Mouse (Mus musculus) layer of hippocampus, adult 9-11 months (tissue): Measurements from ENCODE around the gene Ttll11.

Experiments used
- DNase-seq: peaks from one replicate; pipeline ENCODE4 v3.0.0; 2022

Ttll11 gene

GRCm38 (mm10) chr2:35849632-35850230 lies 130.0 kb downstream of the Ttll11 start:
- no peak for DNase-seq

- peak; percentile 58 for DNase-seq
Observed at GRCm38 (mm10) chr2:35845611-35846504, 133.9 kb downstream of the Ttll11 start.

- no peak for DNase-seq
Observed at GRCm38 (mm10) chr2:35843896-35844690, 135.6 kb downstream of the Ttll11 start.

DNA sequence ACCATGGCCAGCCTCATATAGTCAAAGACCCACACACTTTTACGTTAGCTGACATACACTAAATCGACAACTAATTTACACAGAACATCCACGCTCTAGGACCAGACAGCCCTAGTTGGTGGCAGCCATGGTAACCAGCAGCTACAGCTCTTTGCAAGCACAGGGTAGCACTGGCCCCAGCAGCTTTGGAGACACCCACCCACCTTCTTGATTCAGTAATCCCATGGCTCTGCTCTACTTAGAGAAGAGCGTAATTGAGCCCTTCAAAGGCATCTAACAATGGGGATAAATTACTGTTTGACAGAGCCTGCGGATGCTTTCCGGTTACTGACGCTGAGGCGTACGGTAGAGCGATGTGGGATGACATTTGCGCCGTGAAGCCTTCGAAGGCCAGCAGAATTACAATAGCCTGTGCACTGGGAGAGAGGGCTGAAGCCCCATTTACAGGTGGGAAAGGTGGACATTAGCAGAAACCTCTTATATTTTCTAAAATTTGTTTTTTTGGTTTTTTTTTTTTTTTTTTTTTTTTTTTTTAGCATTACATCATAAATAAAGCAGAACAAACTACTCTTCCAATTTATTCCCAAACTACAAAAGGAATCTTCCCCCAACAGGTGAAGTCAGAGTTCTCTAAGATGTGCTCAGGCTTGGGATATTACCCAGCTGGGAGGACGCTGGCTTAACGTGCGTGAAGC lies 136.8 kb downstream of the Ttll11 start:
- DNase-seq, result peak; percentile 57

DNA sequence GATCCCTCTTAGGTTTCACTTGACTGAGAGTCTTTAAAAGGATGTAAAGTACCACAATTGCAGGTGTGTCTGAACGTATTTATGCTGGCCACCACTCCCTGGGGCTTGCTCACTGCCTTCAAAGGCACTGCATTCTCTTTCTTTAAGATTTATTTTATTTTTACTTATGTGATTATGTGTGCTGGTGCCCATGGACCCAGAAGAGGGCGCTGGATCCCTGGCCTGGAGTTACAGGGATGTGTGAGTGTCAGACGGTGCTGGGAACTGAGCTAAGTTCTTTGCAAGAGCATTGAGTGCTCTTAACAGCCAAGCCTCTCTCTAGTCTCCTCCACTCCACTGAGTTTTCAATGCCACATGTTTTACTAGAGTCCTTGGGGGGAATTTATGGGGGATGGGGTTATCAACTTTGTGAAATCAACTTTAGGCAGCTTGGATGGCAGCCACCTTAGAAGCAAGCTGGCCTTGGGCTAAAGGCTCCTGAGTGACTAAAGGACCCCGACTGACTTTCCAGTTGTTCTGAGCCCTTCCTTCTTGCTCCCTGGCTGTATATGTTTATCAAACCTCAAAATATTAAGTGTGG lies 137.8 kb downstream of the Ttll11 start:
- DNase-seq, result no peak

DNA sequence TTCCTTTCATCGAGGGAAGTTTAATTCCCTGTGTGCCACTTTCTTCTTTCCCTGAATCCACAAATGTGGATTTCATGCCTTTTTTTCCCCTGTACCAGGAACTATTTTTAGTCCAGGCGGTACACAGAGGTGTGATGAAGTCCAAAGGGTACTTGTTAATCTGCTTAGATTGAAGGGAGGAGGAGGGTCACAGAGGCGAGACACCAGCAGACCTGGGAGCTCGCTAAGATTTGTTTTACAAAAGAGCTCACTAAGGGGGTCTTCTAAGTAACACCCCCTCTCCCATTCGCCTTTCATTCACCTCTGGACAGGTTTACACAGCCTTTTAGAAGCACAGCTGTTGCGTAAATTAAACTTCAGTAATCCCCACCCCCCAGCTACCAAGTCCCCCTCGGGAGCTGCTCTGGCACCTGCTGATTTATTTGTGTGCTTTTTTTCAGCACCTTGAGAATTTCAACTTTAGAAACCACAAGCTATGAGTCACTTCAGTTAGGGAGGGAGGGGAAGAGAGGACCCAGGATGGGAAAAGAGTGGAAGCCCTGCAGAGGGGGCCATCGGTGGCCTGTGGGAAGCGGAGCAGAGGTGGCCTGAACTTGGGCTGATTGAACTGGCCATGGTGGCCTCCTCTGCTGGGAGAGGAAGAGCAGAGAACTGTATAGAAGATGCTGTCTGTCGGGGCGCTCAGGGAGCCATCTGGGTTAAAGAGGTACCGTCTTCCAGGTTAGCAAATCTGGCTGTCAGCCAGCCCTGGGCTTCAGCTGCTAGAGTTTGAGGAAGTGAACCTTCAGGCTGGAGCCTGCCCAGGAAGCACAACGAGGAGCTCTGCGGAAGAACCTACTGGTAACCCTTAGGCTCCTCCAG lies 138.5 kb downstream of the Ttll11 start:
- no peak for DNase-seq

DNA sequence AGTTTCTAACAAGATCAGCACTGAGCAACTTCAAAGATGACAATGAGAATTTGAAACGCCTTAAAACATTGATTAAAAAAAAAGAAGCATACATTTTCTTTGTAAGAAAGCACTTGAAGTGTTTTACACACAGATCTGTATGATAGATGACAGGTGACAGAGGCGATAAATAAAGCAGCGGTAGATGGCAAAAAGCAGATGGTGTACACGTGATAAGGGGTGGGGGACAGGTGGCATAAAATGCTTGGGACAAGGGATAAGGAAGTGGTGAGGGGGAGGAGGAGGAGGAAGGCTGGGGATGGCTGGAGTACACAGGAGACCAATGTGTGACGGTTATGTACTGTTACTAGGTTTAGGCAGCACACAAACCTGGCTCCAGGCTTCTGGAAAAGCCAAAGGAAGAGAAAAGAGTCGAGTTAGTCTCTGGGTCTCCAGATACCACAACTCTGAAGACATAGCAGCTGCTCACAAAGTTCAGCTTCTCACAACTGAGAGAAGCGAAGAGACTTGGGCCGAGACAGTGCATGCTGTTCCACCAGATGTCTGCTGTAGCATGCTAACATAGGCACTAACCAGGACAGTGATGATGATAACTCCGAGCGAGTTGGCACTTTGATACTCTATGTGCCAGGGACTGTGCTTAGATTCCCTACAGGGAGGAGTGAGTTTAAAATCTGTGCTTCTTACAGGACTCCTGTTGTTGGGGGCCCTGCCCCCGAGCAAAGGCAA lies 140.8 kb downstream of the Ttll11 start:
- DNase-seq, result no peak

DNA sequence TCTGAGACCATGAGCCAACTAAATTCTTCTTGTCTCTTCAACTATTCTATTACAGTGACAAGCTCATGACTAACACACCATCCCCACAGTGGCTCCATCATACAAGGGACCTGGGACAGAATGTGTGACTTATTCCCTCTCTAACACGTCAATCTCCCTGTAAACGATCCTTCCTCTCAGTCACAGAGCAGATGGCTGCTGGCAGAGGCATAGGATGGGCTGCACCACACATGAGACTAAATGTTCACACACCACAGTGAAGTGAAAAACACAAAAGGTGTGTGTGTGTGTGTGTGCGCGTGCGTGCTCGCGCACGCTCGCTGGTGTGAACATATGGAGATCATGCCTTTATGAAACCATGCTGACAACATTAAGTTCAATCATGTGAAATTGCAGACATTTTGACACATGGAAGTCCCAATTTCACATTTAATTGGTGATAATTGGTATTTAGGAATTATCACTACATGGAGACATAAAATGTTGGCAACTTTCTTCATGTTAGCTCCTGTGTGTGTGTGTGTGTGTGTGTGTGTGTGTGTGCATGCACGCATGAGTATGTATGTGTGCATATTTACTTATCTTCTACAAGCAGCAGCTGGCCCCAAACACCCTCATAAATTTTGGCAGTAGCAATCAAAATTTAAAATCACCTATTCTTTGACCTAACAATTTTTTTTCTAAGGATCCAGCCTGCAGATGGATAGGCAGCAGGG lies 145.4 kb downstream of the Ttll11 start:
- no peak for DNase-seq

- no peak for DNase-seq
Observed at GRCm38 (mm10) chr2:35833546-35833945, 146.2 kb downstream of the Ttll11 start.

DNA sequence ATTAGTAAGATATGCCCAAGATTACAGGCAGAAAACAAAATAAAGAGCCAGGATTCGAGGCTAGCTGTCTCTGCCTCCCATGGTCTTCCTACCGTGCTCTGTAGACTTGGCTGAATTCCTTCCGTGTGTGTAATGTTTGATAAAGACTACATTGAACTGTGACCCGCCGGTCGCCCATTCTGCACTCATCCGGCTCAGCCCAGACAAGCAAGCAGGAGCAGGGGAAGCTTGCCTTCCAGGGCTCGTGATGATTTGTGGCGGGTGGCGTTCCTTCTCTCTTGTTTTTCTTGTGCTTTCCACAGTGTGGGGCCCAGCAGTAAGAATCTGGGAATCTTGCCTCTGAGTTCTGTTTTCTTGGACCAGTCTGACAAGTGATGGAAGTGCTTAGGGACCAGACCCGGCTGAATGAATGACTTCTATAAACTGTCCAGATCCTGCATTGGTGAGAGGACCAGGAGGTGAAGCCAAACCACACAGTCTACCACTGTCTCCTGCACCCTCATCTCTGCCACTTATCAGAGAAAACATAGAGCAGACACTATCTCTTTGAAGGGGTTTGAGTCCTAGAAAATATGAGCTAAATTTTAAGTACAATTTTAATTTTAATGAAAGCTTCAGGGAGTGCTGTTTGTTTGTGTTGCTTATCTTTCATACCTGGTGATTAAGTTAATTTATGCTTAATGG lies 146.8 kb downstream of the Ttll11 start:
- DNase-seq, result no peak

DNA sequence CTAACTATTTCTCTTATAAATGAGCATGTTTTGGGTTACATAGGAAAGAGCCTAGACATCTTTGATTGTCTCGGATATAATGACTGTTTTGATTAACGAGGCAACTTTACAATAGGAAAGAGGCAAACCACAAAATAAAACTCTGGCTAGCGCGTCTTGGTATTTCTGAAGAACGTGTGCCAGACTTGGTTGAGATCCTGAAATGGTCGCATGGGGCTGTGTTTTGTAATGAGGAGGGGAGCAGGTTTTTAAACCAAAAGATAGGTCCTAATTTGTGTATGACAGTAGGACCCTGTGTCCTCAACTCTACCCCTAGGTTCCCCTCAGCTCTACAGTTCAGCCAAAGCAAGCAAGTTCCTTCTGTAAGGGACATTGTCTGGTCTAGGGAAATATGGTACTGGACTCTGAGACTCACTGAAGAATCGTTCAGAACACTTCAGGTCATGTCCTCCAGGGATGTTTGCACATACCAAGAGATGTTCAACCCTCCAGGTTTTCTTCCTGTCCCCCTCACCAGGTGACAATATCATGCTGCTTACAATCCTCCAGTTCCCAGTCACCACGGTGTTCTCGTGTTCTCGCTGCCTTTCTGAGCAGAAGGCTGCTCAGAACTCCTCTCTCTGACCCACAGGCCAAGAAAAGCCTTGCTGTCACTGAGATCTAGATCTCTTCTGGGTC lies 147.7 kb downstream of the Ttll11 start:
- DNase-seq, result no peak

DNA sequence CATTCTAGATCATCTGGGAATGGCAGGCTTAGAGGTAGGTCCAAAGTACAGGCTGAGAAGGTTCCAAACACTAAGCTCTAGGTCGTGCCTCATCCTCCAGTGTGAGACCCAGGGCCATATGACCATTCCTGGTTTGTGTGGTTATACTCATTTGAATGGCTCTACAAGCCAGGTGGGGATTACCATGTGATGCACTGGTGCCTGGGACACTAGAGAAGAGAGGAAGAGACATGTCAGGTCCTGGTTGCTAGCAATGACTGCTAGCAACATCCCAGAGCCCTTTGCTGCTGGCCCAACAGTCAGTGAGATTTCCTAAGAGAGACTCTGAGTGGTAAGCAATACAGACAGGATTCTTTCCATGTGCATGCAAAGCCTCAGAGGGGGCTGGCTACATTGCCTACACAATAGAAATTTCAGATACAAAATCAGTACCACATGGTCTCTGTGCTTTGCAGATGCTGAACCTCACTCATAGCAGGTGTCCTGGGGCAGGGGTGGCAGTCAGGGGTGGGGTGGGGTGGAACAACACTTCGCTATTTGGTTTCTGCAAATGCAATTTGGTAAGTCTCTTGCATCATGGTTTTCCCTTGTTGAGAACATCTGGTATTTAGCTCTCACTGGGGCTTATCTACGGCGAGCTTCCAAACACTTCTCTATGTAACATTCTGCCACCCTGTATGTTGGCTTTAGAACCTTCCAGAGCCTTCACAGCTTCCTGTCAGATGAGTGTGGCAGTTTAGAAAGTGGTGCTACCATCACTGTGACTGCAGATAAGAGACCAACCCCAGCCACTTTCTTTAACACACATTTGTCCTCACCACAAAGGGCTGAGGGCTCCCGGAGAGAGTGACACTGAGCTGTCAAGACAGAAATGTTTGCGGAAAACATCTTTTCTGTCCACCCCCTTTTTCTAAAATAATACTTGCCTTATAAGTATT lies 148.5 kb downstream of the Ttll11 start:
- DNase-seq, result no peak

DNA sequence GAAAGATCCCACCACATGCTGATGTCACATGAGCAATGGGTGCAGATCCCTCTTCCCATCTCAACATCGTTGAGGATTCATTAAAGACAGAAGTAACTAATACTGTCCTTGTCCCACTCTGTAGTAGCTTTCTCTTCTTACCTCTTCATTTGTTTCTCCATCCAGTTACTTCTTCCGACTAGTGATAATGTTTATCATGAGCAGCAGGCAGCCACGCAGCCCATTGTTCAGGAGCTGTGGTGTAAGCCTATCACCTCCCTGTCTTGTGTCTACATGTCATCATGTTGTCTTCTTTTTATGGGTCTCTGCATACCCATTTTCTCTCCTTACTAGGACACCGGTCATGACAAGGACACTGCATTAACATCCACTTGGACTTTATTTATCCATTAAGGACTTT lies 150.6 kb downstream of the Ttll11 start:
- no peak for DNase-seq

DNA sequence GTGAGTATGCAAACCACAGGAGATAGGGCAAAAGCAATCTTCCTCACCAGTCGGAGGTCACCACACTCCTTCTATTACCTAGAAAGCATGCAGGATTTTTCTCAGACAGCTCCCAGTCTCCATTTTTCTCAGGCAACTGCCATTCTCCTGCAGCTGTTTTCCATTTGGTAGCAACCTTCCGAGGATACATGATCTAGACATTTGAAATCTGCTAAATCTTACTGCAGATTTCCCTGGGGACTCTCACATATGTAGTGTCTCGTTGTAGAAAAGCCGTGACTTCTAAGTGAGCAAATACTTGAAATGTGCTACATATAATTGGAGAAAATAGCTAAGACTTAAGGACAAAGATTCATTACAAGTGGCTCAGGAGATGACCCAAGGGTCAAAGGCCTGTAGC lies 151.8 kb downstream of the Ttll11 start:
- DNase-seq, result no peak

GRCm38 (mm10) chr2:35825157-35825556 lies 154.6 kb downstream of the Ttll11 start:
- no peak for DNase-seq

GRCm38 (mm10) chr2:35823589-35823988 lies 156.1 kb downstream of the Ttll11 start:
- no peak for DNase-seq

GRCm38 (mm10) chr2:35818883-35819282 lies 160.8 kb downstream of the Ttll11 start:
- DNase-seq, result no peak
